Mouse (Mus musculus) large intestine, adult 2 months (tissue): ENCODE measurements around the gene Hoxc5. TPM values are rescaled to one million over a fixed set of nuclear protein-coding genes. Genes with fewer than 3 reads are reported as not detected.

Experiments
- DNase-seq: peaks from one replicate; pipeline ENCODE4 v3.0.0-alpha.2; 2012; ENCODE audit warnings: low read depth, low spot score
- WGBS: fragments of 180-500 bp; shearing (Covaris S2); methylation state at CpG from one replicate; pipeline ENCODE4 v1.1.7; 2018; 5-methylcytosine and 5-hydroxymethylcytosine counted together
- polyA plus RNA-seq: library from polyadenylated mRNA; depleted of rRNA; stranded (reverse); fragments of >200 nt; gene quantifications from 2 replicates; pipeline ENCODE4 v1.2.3, GENCODE M21; 2012

Hoxc5 gene
- polyA plus RNA-seq, 1 experiment = 1.5 TPM

GRCm38 (mm10) chr15:103028916-103029512, 61.8 kb downstream of the Hoxc5 start:
- WGBS = 44% methylated on average over 9 of the region's 9 CpGs
- no peak for DNase-seq

- no peak for DNase-seq
- 26% methylated on average over 8 of the region's 8 CpGs for WGBS
Measured at GRCm38 (mm10) chr15:103030142-103030541, 62.9 kb downstream of the Hoxc5 start.

- 0% methylated on average over 2 of the region's 3 CpGs for WGBS
Measured at GRCm38 (mm10) chr15:103032167-103032566, 64.9 kb downstream of the Hoxc5 start.

DNA sequence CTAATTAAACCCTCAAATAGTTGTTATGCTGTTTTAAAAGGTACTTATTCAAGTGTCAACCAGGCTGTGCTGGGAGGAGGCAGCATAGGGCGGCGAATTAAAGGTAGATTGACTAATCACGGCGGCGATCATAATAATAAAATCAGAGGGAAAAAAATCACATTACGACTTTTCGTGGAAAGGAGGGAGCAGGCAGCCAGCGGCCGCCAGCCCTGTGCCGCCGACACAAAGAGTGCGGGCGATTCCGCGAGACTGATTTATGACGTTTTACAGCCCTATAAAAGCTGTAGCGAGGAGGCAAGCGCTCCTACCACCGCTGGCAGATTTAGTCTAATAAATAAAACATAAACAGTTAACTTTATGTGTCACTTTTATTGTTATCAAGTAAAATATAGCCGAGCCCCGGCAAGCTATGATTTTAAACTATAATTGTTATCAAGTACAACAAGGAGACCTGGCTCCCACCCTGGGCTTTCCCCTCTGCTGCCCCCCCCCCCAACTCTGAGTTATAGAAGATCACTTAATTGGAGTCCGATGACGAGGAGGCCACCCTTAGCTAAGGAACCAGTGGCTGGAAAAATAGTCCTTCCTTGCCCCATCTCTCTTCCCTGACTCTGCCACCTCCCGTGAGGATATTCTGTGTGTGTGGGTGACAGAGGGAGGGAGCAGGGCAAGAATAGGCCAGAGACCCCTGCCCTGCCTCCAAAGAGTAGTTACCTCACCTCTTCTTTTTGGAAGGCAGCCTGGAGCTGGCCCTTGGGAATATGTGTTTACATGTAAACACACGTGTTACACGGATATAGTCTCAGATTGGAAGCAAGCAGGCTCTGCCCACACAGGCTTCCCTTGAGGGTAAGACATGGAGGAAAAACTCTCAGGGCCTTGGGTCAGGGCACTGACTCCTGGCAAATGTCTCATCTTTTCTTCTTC, 65.7 kb downstream of the Hoxc5 start:
- no peak for DNase-seq
- 2% methylated on average over 26 of the region's 26 CpGs for WGBS

More at GRCm38 (mm10) chr15:103032167-103032566, 64.9 kb downstream of the Hoxc5 start:
- no peak for DNase-seq

DNA sequence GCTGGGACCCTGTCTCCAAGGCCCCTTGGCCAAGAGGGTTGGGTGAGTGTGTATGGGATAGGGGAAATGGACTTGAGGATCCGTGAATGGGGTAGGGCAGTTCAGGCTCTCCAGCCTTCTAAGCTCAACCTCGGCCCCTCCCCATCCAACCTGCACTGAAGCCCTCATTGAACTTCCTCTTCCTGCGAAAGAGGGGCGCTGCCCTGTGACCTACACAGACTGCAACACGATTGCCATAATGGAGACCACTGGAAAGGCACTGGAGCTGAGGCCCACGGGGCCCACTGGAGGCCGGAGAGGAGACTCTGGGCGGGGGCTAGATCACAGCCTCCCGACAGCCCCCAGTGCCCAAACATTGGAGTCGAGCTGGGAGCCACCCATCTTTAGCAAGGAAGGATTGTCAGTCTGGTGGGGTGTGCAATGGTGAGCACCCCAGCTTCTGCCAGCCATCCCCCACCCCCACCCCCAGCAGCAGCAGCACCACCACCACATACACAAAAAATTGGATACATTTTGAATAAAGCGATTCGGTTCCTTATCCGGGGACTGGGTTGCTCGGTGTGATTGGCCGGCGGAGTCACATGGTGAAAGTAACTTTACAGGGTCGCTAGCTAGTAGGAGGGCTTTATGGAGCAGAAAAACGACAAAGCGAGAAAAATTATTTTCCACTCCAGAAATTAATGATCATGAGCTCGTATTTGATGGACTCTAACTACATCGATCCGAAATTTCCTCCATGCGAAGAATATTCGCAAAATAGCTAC, 67.0 kb downstream of the Hoxc5 start:
- 7% methylated on average over 24 of the region's 24 CpGs for WGBS
- no peak for DNase-seq

DNA sequence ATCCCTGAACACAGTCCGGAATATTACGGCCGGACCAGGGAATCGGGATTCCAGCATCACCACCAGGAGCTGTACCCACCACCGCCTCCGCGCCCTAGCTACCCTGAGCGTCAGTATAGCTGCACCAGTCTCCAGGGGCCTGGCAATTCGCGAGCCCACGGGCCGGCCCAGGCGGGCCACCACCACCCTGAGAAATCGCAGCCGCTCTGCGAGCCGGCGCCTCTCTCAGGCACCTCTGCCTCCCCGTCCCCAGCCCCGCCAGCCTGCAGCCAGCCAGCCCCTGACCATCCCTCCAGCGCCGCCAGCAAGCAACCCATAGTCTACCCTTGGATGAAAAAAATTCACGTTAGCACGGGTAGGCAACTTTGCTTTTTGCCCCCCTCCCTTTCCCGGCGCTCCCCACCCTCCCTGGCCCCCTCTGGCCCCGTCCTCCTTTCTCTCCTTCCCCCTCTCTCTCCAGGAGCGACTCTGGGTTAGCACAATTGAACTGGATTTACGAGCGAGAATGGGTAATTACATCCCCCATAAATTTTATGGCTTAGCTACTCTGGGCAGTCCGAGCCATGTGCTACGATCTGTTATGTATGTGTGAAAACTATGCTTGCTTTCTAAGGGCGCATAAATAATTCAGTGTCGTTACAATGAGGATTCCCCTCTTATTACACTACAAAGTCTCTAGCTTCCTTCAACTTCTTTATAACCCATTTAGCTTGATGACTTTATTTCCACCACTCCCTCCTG, 67.7 kb downstream of the Hoxc5 start:
- 4% methylated on average over 34 of the region's 34 CpGs for WGBS

DNA sequence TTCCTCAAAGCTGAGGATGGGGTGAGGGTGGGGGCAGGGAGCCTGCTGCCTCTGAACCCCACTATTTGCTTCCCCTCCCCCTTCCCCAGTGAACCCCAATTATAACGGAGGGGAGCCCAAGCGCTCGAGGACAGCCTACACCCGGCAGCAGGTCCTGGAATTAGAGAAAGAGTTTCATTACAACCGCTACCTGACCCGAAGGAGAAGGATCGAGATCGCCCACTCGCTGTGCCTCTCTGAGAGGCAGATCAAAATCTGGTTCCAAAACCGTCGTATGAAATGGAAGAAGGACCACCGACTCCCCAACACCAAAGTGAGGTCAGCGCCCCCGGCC, 68.3 kb downstream of the Hoxc5 start:
- WGBS = 6% methylated on average over 14 of the region's 14 CpGs
- DNase-seq = no peak

More for the DNA sequence above, 67.7 kb downstream of the Hoxc5 start:
- DNase-seq = no peak

GRCm38 (mm10) chr15:103037579-103037978, 70.3 kb downstream of the Hoxc5 start:
- DNase-seq = no peak
- 26% methylated on average over 1 of the region's 1 CpGs for WGBS

GRCm38 (mm10) chr15:103038701-103039480, 71.6 kb downstream of the Hoxc5 start:
- DNase-seq = no peak
- WGBS = 34% methylated on average over 10 of the region's 10 CpGs

- WGBS = 28% methylated on average over 3 of the region's 3 CpGs
- no peak for DNase-seq
Measured at GRCm38 (mm10) chr15:103039609-103040008, 72.4 kb downstream of the Hoxc5 start.

- DNase-seq = no peak
- WGBS = 27% methylated on average over 12 of the region's 12 CpGs
Measured at GRCm38 (mm10) chr15:103040601-103041000, 73.4 kb downstream of the Hoxc5 start.

DNA sequence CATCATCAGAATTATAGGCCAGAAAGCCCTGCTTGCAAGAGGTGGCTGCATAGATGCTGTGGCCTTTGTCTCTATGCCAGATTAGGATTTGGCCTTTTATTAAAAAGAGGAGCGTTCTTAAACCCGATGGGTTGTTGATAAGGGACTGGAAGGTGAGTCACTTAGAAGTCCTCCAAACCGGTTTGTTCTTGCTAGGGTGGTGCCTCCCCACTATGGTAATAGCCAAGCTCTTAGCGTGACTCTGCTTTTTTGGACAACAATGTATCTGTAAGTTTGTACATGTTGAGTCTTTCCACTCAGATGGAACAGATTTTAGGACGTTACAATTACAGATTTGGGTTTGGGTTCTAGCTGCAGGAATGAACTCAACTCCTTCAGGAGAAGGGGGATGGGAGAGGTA, 74.4 kb downstream of the Hoxc5 start:
- DNase-seq = no peak

DNA sequence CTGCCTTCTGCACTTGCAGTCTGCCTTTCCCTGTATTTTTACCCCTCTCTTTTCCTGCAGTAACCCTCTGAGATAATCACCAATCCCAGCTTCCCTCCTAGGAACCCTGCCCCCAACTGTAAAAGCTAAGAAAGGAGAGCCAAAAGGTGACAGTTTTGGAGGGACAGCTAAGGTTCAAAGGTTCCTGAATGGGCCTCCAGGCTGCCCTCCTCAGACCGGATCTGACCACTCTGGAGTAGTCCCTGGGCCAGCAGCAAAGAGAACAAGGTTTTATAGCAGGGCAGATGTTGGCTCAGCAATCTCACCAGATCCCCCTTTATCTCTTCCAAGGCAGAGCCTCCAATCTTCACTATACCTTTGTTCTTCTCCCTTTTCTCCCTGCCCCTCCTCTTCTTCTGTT, 75.0 kb downstream of the Hoxc5 start:
- DNase-seq = no peak
- 18% methylated on average over 1 of the region's 1 CpGs for WGBS

More for the DNA sequence above, 74.4 kb downstream of the Hoxc5 start:
- WGBS = 27% methylated on average over 5 of the region's 5 CpGs

DNA sequence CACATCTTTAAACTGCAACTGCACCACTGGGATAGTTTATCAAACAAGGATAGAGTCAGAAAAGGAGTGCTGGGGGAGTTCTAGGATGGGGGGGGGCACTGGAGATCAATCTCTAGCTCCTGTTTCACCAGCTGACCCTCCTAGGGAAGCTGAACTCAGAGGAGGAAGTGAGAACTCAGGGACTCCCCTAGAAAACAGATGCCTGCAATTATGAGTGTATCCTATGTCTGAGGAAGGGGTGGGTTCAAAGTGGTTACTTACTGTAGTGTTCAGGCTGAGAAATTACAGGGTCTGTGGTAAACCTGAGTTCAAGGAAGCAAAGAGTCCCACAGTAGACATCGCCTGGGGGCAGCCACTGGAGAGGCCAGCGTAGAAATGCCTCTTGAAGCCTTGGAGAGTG, 84.4 kb downstream of the Hoxc5 start:
- DNase-seq = no peak
- 91% methylated on average over 2 of the region's 2 CpGs for WGBS

- no peak for DNase-seq
Measured at GRCm38 (mm10) chr15:103053210-103053609, 86.0 kb downstream of the Hoxc5 start.

DNA sequence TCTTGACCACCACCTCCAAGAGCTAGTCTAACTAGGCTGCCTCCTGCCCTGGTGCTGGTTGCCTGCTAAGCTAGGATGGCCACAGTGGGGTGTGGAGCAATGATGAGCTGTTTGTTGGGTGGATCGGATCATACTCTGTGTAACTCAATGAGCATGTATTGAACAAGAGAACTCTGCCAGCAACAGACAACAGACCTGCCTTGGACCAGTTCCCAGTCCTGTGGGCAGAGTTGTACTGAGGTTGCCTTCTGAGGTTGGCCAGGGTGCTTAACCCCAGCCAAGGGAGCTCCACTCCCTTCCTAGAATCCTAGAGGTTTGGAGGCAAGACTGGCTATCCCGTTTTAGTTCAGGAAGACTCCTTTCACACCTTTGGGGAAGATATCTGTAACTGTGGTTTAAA, 89.2 kb downstream of the Hoxc5 start:
- WGBS = 66% methylated on average over 2 of the region's 2 CpGs
- DNase-seq = no peak

GRCm38 (mm10) chr15:103058715-103059114, 91.5 kb downstream of the Hoxc5 start:
- 28% methylated on average over 12 of the region's 12 CpGs for WGBS
- no peak for DNase-seq

DNA sequence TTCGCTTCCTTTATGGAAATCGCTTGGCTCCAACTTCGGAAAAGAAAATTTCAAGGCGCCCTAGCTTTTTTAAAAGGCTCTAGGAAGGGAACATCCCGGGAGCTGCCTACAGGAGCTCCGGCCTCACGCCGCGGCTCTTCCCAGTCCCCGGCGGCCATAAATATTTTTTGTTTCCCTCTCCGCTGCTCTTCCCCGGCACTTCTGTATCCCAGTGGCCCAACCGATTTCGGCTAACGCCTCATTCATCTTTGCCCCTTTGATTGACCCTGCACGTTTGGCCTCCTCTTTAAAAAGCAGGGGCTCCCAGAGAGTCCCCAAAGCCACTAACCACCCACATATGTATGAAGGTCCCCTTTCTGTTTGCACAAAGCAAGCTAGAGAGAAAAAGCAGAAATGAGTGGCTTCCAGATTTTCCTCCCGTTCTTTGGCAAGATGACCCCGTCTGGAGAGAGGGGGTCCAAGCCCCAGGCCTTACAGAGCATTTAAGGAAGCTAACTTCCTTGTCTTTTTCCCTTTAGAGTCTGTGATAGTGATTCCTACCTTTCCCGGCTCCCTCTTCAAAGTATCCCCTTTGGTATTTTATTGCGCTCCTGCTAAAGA, 92.2 kb downstream of the Hoxc5 start:
- 12% methylated on average over 21 of the region's 21 CpGs for WGBS
- no peak for DNase-seq

DNA sequence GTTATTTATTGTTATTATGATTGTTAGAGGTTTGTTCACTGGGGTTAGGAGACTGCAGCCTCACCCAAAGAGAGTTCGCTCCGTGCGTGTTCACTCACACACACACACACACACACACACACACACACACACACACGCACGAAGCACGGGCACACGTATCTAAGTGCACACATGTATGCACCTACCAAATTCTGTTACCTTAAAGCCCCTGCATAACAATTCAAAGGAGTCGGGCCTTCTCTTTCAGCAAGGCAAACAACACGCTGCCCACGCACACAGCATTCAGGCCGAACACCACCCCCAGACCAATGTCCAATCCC, 92.7 kb downstream of the Hoxc5 start:
- 37% methylated on average over 11 of the region's 11 CpGs for WGBS
- no peak for DNase-seq
